Mouse (Mus musculus): ENCODE data around the gene Coq2.
A peak's percentile ranks its signal among the peaks of the same experiment; 100 is the strongest.

Coq2 gene

GRCm38 (mm10) chr5:100656352-100656751 lies 18.6 kb downstream of the Coq2 start:
- DNase-seq, result no peak

- DNase-seq, result no peak
These were observed 22.6 kb downstream of the Coq2 start for GRCm38 (mm10) chr5:100652327-100652726.

- DNase-seq, result no peak
These were observed 23.5 kb downstream of the Coq2 start for GRCm38 (mm10) chr5:100651486-100651885.

GRCm38 (mm10) chr5:100650969-100651368 lies 24.0 kb downstream of the Coq2 start:
- no peak for DNase-seq

GRCm38 (mm10) chr5:100648546-100648945 lies 26.4 kb downstream of the Coq2 start:
- no peak for DNase-seq

GRCm38 (mm10) chr5:100648046-100648445 lies 26.9 kb downstream of the Coq2 start:
- DNase-seq, result no peak

GRCm38 (mm10) chr5:100646558-100646957 lies 28.4 kb downstream of the Coq2 start:
- no peak for DNase-seq

GRCm38 (mm10) chr5:100643991-100644535 lies 30.9 kb downstream of the Coq2 start:
- no peak for DNase-seq

- peak in 1 of 2 experiments; percentile 48 for DNase-seq
These were observed 31.5 kb downstream of the Coq2 start for GRCm38 (mm10) chr5:100643253-100643990.

- DNase-seq, result no peak
These were observed 32.6 kb downstream of the Coq2 start for GRCm38 (mm10) chr5:100642316-100642715.

GRCm38 (mm10) chr5:100638483-100638882 lies 36.5 kb downstream of the Coq2 start:
- no peak for DNase-seq

- DNase-seq, result no peak
These were observed 38.0 kb downstream of the Coq2 start for GRCm38 (mm10) chr5:100636794-100637544.

- DNase-seq, result no peak
These were observed 39.0 kb downstream of the Coq2 start for GRCm38 (mm10) chr5:100635908-100636307.

- no peak for DNase-seq
These were observed 40.0 kb downstream of the Coq2 start for GRCm38 (mm10) chr5:100634885-100635478.

GRCm38 (mm10) chr5:100632540-100633129 lies 42.3 kb downstream of the Coq2 start:
- DNase-seq, result no peak

GRCm38 (mm10) chr5:100628807-100629206 lies 46.1 kb downstream of the Coq2 start:
- no peak for DNase-seq

- no peak for DNase-seq
These were observed 48.4 kb downstream of the Coq2 start for GRCm38 (mm10) chr5:100626526-100626925.

- DNase-seq, result no peak
These were observed 50.1 kb downstream of the Coq2 start for GRCm38 (mm10) chr5:100624743-100625360.

GRCm38 (mm10) chr5:100622509-100623163 lies 52.3 kb downstream of the Coq2 start:
- DNase-seq, result no peak

GRCm38 (mm10) chr5:100621876-100622508 lies 52.9 kb downstream of the Coq2 start:
- no peak for DNase-seq

- no peak for DNase-seq
These were observed 54.0 kb downstream of the Coq2 start for GRCm38 (mm10) chr5:100620952-100621351.

Data from thymus, adult 18-20 months (tissue).